Mouse (Mus musculus): ENCODE results near the gene 4930523C07Rik.

Gene 4930523C07Rik

DNA sequence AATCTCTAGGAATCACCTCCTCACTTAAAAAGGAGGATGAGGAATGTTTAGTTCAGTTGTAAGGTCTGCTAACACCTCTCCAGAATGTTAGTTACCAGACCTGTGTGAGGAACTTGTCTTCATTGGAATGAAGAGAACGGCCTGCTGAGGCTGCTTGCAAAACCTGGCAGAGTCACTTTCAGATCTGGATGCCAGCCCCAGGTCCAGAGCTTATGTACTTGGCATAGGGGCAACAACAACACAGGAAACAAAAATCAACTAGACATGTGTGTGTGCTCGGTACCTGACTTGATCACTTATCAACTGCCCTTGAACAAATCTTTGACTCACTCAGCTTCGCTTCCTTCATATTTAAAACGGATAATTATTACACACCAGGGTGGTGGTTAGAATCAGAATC lies 2.6 kb downstream of the 4930523C07Rik start:
- DNase-seq = no peak

DNA sequence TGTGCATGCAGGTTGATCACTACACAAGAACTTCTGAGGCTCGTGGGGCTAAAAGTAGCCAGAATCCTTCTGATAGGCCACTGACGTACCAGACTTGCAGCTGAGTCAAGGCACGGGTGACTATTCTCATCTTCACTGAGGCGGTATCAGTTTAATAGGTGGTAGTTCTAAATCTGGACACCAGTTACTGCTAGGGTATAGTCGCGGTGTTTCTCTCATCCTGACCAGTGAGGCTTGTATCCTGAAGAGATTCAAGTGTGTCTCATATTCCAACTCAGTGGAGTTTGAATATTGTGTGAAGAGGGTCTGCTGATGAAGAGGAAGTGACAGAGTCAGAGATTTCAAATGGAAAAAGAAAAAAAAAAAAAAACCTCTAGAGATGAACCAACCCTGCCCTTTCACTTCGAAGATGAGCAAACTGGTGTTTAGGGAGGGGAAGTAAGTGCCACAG lies 3.3 kb downstream of the 4930523C07Rik start:
- DNase-seq = no peak

DNA sequence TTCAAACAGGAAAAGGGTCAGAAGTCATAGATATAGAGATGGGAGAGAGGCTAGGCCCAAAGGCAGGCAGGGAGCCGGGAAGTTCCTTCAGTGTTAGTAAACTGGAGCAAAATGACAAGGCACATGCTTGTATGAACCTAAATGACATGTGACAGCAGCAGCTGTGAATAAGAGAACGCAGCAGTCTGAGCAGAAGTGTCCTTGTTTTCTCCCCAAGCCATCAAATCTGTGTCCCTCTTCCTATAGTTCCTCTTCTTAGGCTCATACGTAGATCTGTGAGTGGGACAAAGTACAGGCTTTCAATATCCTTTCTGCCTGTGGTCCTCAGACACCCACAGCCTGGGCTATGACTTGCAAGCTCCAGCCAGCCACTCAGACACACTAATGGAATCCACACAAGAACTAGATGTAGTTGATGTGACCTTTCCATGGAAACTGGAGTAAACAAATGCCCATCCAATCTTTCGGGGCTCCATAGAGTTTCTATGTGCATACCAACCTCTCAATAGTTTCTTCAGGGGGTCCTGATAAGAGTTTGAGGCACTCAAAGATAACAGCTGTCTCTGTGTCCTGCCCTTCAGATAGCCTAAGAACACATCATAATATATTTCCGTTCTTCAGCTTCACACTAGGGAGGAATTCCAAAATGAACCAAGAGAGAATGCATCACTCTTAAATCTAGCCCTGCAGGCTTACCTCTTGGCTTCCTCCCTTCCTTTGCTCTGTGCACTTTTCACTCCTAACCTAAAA lies 5.1 kb downstream of the 4930523C07Rik start:
- DNase-seq = no peak

DNA sequence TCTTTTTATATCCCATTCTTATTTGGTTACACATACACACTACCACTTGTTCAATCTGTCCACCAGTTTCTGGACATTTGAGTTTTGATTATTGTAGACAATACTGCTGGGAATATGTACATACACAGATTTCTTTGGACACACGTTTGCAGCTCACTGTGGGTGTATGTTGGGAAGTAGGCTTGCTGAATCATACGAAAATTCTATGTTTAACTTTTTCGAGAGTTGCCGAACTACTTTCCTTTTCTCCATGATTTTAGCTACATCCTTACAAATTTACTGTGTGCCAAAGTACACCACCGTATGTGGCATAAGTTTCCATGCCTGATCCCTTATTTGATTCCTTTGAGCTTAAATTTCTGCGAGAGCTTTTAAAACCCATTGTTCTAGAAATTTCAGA lies 6.7 kb downstream of the 4930523C07Rik start:
- no peak for DNase-seq

DNA sequence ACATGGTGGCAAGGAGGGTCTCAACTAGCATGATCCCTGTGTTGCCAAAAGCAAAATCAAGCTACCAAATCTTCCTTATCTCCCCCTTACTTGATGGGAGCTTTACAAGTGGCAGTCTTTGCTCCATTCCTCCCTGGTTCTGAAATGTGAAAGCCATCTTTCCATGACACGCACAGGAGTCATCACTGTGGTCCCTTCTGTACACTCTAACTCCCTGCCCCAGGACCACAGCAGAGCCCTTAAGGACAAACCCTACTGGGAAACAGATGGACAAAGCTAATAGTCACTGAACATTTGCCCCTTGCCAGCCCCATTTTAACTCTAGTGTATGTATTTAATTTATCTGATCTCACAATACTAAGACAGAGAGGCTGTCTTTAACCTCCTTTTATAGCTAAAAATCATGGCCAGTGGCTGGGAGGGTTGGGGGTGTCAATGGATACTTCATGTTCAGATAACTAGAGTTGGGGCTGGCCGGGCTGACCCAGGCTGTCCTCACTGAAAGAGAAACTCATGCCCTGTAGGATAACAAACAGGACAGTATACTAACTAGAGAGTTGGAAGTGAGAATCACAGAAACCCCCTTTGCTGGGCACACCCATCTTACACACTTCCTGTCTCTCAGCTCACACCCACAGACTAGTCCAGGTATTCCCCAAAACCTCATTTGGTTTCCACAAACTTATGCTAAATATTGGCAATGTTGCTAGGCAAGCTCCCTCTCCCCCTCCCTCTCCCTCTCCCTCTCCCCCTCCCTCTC lies 8.6 kb downstream of the 4930523C07Rik start:
- DNase-seq = no peak

DNA sequence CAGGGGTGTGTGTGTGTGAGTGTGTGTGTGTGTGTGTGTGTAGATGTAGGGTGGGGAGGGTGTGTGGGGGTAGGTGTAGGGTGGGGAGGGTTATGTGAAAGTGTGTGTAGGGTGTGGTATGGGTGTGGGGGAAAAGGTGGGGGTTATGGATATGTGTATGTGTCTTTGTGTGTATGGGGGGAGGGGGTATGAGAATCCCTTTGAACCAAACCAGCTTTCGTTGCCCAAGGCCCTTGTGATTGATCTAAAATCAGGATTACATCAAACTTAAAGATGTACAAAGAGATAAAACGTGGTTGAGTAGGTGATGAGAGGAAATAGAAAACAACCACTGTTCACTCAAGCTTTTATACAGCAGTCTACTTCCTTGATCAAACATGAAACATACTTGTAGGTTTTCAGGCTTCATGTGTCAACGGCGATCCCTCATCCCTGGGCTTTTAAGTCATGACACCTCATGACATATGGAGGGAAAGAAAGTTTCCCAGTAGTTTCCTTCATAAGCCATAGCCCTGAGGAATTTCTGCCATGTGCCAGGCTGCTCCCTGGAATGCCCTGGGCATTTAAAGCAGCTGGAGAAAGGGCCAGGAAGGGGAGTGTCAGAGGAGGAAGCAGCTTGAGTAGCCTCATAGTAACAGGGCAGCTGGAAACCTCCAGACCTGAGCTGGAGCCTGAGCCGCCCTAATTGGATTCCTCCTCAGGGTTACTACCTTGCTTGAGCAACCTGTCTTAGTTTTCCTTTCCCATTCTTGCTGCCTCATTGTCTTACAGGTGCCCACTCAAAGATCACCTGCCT lies 9.5 kb downstream of the 4930523C07Rik start:
- DNase-seq = no peak

DNA sequence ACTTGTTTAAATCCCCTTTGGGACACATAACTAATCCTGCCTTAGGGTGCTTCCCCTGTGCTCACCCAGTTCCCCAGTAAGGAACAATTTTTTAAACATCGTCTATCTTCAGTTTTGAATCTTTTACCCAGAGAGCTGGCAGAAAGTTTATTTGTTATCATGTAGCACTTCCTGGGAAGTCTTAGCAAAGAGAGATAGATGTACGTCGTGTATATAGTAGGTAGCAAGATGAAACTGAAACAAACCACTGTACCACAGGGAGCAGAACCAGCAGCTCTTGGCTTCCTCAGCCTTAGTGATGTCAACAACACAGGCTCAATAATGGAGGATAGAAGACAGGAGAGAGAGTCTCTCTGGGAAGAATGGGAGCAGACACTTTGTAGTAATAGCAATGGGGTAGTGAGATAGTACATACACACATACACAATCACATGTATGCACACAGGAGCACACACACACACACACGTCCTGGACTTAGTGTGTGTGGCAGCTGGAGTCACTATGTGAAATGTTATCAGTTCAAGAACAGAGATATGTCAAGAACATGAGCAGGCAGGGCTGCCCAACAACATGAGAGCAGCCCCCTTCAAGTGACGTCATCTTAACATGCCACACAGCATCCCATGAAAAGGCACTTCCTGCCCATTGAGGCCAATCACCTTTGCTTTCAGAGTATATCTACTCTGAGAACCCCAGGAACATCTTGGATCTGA lies 10.3 kb downstream of the 4930523C07Rik start:
- DNase-seq = no peak

DNA sequence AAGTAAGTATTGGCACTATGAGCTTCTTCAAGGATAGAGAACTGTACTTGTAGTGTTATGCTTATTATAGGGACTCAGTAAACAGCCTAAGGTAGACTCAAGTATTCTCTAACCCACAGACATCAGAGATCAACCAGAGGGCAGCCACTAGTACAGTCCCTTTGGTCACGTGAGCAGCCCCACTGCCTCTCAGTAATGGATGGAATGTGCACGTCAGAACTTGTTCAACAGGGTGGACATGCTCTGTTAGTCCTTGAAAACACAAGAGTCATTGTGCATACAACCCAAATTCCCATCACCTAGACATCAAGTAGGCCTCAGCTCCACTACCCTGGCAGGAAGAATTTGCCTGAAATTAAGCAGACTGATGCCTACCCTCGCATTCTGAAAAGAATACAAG lies 13.5 kb downstream of the 4930523C07Rik start:
- no peak for DNase-seq

DNA sequence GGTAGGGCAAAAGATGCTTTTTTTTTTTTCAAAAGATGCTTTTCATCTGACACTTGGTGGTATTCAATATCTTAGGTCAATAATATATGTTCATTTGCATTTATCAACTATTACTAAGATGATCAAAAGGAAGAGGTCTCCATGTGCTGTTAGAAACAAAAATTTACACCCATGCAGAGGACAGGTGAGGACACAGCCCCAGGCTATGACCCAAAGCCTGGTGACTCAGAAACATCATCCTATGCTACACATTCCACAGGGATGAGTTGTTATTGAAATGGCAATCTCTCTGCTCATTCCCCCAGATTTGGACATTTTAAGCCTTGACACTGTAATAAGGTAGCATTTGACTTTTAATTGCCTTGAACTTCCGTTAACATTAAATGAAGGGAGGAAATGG lies 15.7 kb downstream of the 4930523C07Rik start:
- DNase-seq = no peak

DNA sequence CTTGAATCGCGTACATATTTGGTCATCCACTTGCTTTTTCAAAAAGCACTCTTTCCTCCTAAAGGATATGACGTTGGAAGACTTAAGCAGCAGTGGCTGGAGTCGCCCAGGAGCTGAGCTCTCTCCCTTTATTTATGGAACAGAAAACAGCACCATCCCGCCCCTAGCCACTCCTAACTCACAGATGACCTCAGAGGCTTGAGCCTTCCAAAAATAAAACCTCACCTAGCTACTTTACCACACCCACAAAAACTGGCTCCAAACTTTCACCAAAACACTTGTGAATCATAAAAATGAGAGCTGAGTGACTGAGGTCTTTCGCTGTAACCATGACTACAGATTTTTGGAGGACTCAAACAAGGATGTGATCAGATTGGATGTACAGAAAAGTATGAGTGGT lies 16.4 kb downstream of the 4930523C07Rik start:
- DNase-seq = no peak

DNA sequence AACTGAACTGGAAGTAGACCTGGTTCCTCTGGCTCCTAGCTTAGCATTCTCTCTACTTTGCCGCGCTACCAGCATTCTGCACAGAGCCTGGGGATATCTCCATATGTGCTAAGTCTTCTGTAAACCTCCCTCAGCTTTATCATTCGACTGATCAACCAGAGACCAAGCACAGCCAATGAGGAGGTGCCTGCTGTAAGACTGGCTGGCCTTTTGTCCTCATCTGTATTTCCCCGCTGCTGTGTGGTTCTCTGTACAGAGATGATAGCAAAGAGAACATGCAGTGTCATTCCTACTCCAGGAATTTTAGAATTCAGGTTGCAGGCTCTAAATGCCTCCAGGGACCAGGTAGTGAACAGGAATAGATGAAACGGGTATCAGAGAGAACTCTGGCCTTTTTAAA lies 17.1 kb downstream of the 4930523C07Rik start:
- no peak for DNase-seq

DNA sequence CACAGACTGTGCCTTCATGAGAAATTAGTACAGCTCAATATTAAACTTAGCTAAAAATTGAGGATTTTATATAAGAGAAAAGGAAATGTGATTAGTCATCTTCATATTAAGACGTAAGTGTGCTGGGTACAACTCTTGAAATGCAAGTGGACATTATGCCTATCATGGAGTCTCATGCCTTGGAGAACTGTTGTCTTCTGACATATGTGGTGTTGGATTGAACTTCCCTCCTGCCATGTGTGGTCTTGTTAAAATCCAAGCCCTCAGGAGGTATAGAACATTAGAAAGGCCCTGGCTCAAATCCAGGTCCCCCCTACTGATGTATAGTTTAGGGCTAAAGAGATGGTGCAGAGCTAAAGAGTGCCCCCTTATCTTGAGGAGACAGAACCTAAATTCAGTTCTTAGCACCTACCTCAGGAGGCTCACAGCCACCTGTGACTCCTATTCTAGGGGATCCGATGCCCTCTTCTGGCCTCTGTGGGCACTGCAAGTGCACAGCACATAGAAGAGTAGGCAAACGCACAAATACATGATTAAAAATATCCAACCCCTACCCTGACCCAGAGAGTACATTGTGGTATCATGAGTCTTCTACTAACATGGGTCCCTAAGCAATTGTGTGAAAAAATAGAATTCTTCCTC lies 17.7 kb downstream of the 4930523C07Rik start:
- peak; percentile 30 for DNase-seq

DNA sequence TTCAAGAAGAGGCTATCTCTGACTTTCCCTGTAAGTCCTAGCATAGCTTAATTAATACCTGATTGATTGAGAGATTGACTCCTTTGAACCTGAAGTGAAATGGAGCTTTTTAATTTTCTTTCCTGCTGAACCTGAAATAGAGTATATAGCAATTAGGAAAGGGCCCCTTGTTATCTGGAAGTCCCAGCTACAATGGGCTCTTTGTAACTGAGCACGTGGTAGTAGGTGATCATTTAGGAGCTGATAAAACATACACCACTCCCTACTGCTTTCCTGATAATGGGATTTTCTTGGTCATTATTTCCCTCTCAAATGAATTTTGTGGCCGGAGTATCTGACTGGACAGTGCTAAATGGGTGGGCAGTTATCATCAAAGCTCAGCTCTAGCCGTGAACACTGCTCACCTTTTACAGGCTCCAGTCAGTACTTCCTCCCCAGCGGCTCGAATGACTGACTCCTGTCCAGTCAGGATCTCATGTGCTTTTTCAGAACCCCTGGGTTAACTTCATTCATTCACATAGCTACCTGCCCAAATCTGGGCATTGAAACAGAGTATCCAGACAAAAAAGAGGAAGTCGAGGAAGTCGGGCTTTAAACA lies 20.5 kb downstream of the 4930523C07Rik start:
- DNase-seq = no peak

DNA sequence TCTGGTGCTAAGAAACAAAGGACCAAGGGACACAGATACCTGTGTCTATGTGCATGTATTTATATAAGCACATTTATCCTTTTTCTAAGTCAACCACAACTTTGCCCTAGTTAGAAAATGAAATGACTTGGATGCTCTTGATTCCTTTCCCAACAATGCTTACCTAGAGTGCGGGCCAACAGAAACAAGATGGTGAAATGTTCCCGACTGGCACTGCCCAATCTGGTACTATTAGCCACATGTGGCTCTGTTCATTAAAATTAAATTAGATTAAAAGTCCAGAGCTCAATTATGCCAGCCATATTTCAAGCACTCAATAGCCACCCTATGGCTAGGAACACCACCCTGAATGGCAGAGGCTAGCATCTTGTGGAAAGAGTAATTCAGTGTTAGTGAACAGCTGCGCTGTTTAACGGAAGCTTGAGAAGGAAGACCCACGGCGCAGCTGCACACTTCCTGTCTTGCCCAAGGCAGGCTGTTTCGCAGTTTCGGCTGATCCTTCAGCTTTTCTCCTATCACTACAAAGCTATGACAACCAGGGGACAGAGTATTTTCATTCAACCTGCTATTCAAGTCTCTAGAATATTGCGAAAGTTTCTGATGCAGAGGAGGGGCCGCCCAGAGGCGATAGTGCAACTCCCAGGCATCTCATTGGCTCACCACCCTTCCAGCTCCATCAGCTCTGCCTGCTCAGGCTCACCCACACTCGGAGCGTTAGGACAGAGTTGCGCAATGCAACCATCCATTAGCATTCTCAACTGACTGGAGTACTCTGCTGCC lies 34.9 kb downstream of the 4930523C07Rik start:
- DNase-seq = no peak

DNA sequence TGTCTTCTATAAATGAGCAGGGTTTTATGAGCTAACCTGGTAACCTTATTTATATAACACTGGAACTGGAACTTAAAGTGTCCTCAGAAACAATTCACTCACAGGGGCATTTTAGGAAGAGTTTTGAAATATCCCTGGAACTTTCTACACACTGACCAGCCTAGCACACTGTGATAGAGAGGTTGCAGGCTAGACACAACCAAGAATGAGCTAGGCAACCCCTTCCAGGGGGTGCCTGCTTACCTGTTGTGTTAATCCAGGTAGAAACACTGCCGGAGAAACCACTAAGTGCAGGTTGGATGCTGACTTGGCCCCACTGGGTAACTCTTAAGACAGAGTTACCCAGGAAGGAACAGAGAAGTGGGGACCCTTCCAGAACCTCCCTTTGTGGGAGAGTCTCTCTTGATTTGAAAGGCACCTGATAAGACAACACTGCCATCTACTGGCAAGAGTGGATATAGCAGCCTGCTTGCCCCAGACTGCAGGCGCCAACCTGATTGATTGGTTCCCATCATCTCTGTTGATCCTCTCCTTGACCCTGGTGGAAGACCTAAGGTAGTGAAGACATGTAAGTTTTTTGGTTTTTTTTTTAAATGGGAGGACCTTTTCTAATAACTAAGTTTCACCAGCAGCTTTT lies 36.7 kb downstream of the 4930523C07Rik start:
- peak; percentile 85 for DNase-seq

DNA sequence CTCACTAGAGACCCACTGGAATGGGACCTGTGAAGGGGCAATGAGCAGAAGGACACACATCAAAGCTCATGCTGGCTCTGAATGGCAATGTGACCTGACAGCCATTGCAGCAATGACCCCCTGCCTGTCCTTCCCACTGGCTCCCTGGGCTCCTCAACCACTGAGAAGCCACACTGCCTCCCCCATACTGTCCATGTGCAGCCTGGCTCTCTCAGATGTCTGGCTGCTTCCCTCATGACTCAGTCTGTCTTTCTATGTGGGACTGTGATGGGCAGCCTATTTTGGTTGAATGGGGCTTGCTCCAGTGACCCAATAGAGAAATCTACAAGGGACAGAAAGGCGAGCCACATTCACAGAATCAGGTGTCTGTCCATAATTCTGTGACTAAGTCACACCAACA lies 38.5 kb downstream of the 4930523C07Rik start:
- DNase-seq = no peak

DNA sequence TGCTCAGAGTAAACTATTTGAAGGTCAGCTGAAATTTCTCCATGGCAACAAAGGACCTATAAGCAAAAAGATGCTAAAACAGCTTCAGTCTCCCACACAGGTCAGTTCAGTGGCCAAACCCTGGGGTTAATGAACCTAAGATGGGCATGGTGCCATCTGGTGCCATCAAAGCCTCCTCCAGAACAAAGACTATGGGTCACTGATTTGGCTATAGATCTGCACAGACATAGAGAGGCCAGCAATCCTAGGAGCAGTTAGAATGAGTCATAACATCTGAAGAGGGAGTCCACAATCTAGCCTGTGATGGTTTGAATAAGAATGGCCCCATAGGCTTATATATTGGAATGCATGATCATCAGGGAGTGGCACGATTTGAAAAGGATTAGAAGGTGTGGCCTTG lies 40.1 kb downstream of the 4930523C07Rik start:
- DNase-seq = no peak

DNA sequence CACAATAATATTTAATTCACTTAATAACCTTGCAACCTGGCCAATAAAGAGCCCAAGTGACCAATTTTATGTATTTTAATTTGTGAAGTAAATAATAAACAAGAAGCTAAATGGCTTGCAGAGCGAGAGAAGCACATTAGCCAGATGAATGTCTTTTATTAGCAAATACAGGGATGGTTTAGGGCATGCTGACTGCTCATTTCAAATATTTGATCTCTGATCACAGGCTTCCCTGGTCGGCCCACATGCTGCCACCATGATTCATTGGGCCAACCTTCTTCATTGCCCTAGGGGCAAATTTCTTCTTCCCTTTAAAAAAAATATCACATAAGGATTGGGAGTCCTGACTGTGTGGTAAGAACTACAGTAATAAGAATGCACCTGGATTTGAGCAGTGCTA lies 42.5 kb downstream of the 4930523C07Rik start:
- DNase-seq = no peak

DNA sequence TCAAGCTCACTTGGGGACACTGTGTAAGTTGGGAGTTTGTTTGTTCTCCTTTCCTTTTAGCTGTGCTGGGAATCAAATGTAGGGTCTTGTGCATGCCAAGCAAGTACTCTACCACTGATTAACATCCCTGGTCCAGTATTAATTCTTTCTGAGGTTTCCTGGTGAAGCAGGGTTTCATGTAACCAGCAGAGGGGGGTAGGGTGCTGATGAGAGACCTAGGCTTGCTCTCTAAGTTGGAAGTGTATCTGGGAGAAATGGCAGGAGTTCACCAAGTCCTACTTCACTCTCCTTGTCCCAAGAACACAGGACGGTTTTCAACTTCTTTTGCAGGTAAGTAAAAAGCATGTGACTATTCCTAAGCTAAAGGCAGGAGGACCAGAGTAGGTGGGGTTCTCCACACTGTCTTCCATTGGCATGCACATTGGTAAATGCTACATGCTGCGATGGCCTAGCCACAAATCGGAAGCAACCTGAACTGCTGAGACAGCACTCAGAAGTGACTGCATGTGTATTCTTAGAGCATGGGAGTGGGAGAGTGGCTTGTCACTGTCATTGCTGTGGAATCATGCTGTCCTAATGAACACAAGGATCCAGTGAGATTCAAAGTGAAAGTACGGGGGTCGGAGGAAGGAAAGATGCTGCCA lies 55.6 kb downstream of the 4930523C07Rik start:
- DNase-seq = no peak

DNA sequence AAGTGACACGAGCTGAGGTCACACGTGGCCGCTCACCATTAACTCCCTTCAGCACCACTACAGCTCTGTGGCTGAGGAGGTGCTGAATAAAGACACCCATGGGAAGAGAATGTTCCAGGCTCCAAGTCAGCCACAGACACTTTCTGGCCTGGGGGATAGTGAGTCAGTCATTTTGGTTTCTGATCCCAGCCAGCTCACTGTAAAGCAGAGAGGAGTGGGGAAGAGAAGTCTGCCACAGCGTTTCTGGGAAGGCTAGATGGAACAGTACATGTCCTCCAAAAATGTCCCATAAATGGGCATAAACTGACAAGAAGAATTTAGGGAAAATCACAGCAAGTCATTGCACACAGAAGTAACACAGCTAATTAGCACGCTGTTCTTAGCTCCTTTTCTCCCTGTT lies 56.8 kb downstream of the 4930523C07Rik start:
- no peak for DNase-seq

All from right cerebral cortex, postnatal 14 days (tissue).